ENCODE assay signal across 14 mouse cellular contexts in the genomic region with DNA sequence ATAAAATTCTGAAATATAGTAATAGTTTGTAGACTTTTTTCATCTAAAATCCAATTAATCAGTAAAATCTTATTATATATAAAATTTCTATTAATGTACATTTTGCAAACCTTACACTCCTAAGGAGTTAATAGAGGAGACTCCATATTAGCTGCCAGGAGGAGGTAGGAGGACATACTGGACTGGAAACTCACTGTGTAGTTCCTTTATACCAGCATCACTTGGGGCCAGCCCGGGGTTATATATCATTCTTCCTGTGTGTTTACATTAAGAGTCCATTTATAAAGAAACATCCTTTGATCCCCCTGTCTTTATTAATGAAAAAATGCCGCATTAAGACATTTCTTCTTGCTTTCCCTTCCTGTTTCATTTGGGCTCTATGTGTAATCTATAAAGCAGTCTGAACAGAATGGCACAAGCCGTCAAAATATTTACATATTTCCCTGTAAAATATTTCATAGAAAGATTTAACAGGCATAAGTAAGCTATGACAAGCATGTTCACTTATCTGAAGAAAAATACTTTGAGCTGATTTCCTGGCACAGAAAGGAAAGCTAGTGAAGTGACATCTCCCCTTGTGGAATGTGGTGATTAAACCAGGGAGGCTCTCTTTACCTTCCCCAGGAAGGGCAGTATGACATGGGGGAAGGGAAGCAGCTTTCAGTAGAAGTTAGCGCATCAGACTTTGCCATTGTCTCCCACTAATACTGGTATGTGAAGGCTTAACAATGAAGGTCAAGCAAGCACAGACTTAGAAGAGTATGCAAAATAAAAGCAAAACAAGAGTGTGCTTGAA.
DNase-seq lines count a peak whose midpoint lies in the region; ATAC-seq and TF ChIP-seq lines count a peak whose summit lies in the region.
"Had no signal": no experiment of that assay in that cellular context is flagged by ENCODE, and none has a peak within 500 bp of the region (broad histone marks: within the 10 kb centered on the region; RNA-seq: fewer than 3 reads in every experiment).

No protein-coding gene starts in this region.

- no peaks in the 10 kb centered on the region for H3K27me3 ChIP-seq in heart, embryonic 11.5 days (ENCODE audit: control insufficient read depth, insufficient read depth, low read length)
- no peaks in the 10 kb centered on the region for H3K27me3 ChIP-seq in liver, postnatal 0 days (ENCODE audit: insufficient read depth, low read length)
- H3K27me3 ChIP-seq in liver, embryonic 12.5 days (replicated peaks) = no peaks in the 10 kb centered on the region
- no peaks in the 10 kb centered on the region for H3K27me3 ChIP-seq in embryonic facial prominence, embryonic 14.5 days (replicated peaks; ENCODE audit: control insufficient read depth, insufficient read depth, low read length)
- no peaks in the 10 kb centered on the region for H3K27me3 ChIP-seq in myocyte (ENCODE audit: control insufficient read depth, insufficient read depth, insufficient read length)
- H3K27me3 ChIP-seq in forebrain, embryonic 12.5 days = no peaks in the 10 kb centered on the region
- H3K27me3 ChIP-seq: hindbrain, embryonic 15.5 days; limb, embryonic 12.5 days; midbrain, embryonic 12.5 days had no signal

- no peak for TF ChIP-seq POLR2A in myocyte (IDR thresholded peaks at IDR 0.05; ENCODE audit: insufficient read length, low read depth)

- no peak for TF ChIP-seq CTCF in liver, postnatal 0 days (IDR thresholded peaks at IDR 0.05; ENCODE audit: low read depth)

- no peaks in the 10 kb centered on the region for H3K9me3 ChIP-seq in heart, embryonic 11.5 days (replicated peaks; ENCODE audit: control insufficient read depth, low read length)
- no peaks in the 10 kb centered on the region for H3K9me3 ChIP-seq in liver, postnatal 0 days (ENCODE audit: low read length)
- no peaks in the 10 kb centered on the region for H3K9me3 ChIP-seq in liver, embryonic 12.5 days (replicated peaks)
- no peaks in the 10 kb centered on the region for H3K9me3 ChIP-seq in embryonic facial prominence, embryonic 14.5 days (ENCODE audit: control insufficient read depth, low read length)
- no peaks in the 10 kb centered on the region for H3K9me3 ChIP-seq in forebrain, embryonic 12.5 days
- H3K9me3 ChIP-seq: hindbrain, embryonic 15.5 days; limb, embryonic 12.5 days; midbrain, embryonic 12.5 days had no signal

- no peak for DNase-seq in heart, adult 9 months (ENCODE audit: low spot score in 2 of 2)
- DNase-seq in liver, postnatal 0 days = no peak
- peak; percentile 64 for DNase-seq in embryonic facial prominence, embryonic 14.5 days (ENCODE audit: low spot score)
- no peak for DNase-seq in gastrocnemius, adult 8-10 months (ENCODE audit: low spot score in 2 of 2)
- DNase-seq: cerebellum, postnatal 14 days; gastrocnemius, adult 2 months; thymus, postnatal 25 days had no signal

- 43% methylated on average over 4 of the region's 4 CpGs for WGBS in heart, embryonic 11.5 days (ENCODE audit: insufficient replicate concordance)
- 63% methylated on average over 4 of the region's 4 CpGs for WGBS in liver, postnatal 0 days (ENCODE audit: insufficient replicate concordance)
- WGBS in liver, embryonic 12.5 days (ENCODE audit: insufficient replicate concordance) = 41% methylated on average over 4 of the region's 4 CpGs
- 63% methylated on average over 4 of the region's 4 CpGs for WGBS in embryonic facial prominence, embryonic 14.5 days
- WGBS in forebrain, embryonic 12.5 days = 79% methylated on average over 4 of the region's 4 CpGs

- H3K27ac ChIP-seq in heart, embryonic 11.5 days (ENCODE audit: low read depth, low read length) = no peak overlapping the region
- H3K27ac ChIP-seq in liver, postnatal 0 days (ENCODE audit: low read depth) = no peak overlapping the region
- no peak overlapping the region for H3K27ac ChIP-seq in liver, embryonic 12.5 days
- no peak overlapping the region for H3K27ac ChIP-seq in embryonic facial prominence, embryonic 14.5 days (replicated peaks; ENCODE audit: low read depth, low read length)
- no peak overlapping the region for H3K27ac ChIP-seq in forebrain, embryonic 12.5 days
- H3K27ac ChIP-seq: gastrocnemius, adult 2 months; hindbrain, embryonic 15.5 days; limb, embryonic 12.5 days; midbrain, embryonic 12.5 days had no signal

- H3K4me1 ChIP-seq in heart, embryonic 11.5 days (ENCODE audit: control insufficient read depth, insufficient read depth, low read length) = no peaks in the 10 kb centered on the region
- no peaks in the 10 kb centered on the region for H3K4me1 ChIP-seq in liver, postnatal 0 days (ENCODE audit: insufficient read depth)
- H3K4me1 ChIP-seq in liver, embryonic 12.5 days = no peaks in the 10 kb centered on the region
- H3K4me1 ChIP-seq in embryonic facial prominence, embryonic 14.5 days (ENCODE audit: control insufficient read depth, insufficient read depth, low read length) = no peaks in the 10 kb centered on the region
- no peaks in the 10 kb centered on the region for H3K4me1 ChIP-seq in forebrain, embryonic 12.5 days
- H3K4me1 ChIP-seq: hindbrain, embryonic 15.5 days; limb, embryonic 12.5 days; midbrain, embryonic 12.5 days had no signal

- H3ac ChIP-seq in myocyte (ENCODE audit: control insufficient read depth, insufficient read length) = no peak overlapping the region

- H3K4me2 ChIP-seq in heart, embryonic 11.5 days = no peak overlapping the region
- no peak overlapping the region for H3K4me2 ChIP-seq in liver, postnatal 0 days (ENCODE audit: low read depth, low read length)
- no peak overlapping the region for H3K4me2 ChIP-seq in liver, embryonic 12.5 days
- no peak overlapping the region for H3K4me2 ChIP-seq in embryonic facial prominence, embryonic 14.5 days (ENCODE audit: low read depth, low read length)
- peak overlapping the region; percentile 22 for H3K4me2 ChIP-seq in myocyte (ENCODE audit: low read depth)
- H3K4me2 ChIP-seq in forebrain, embryonic 12.5 days = no peak overlapping the region
- H3K4me2 ChIP-seq: hindbrain, embryonic 15.5 days; limb, embryonic 12.5 days; midbrain, embryonic 12.5 days had no signal

- H3K36me3 ChIP-seq in heart, embryonic 11.5 days (ENCODE audit: control insufficient read depth, insufficient read depth, low read length) = no peaks in the 10 kb centered on the region
- no peaks in the 10 kb centered on the region for H3K36me3 ChIP-seq in liver, postnatal 0 days (replicated peaks; ENCODE audit: insufficient read depth, low read length)
- no peaks in the 10 kb centered on the region for H3K36me3 ChIP-seq in liver, embryonic 12.5 days
- H3K36me3 ChIP-seq in embryonic facial prominence, embryonic 14.5 days (ENCODE audit: control insufficient read depth, insufficient read depth, low read length) = no peaks in the 10 kb centered on the region
- no peaks in the 10 kb centered on the region for H3K36me3 ChIP-seq in myocyte (ENCODE audit: control insufficient read depth, insufficient read depth)
- H3K36me3 ChIP-seq in forebrain, embryonic 12.5 days (replicated peaks) = no peaks in the 10 kb centered on the region
- H3K36me3 ChIP-seq: hindbrain, embryonic 15.5 days; limb, embryonic 12.5 days; midbrain, embryonic 12.5 days had no signal

- no peak overlapping the region for H3K4me3 ChIP-seq in heart, embryonic 11.5 days (ENCODE audit: low read depth, low read length)
- H3K4me3 ChIP-seq in liver, postnatal 0 days (ENCODE audit: low read depth, low read length) = no peak overlapping the region
- no peak overlapping the region for H3K4me3 ChIP-seq in liver, embryonic 12.5 days
- no peak overlapping the region for H3K4me3 ChIP-seq in embryonic facial prominence, embryonic 14.5 days (ENCODE audit: low read depth, low read length)
- no peak overlapping the region for H3K4me3 ChIP-seq in myocyte
- no peak overlapping the region for H3K4me3 ChIP-seq in forebrain, embryonic 12.5 days (replicated peaks)
- H3K4me3 ChIP-seq: gastrocnemius, adult 2 months; hindbrain, embryonic 15.5 days; limb, embryonic 12.5 days; midbrain, embryonic 12.5 days had no signal

- no peak for TF ChIP-seq EP300 in liver, postnatal 0 days (IDR thresholded peaks at IDR 0.05; ENCODE audit: low read depth)

- H3K79me2 ChIP-seq in myocyte (ENCODE audit: control insufficient read depth, insufficient read depth) = no peaks in the 10 kb centered on the region

- peak; percentile 82 for ATAC-seq in heart, embryonic 11.5 days (replicated peaks; ENCODE audit: insufficient number of reproducible peaks, low FRiP score, low TSS enrichment)
- 0 out of 2 replicates have a peak, but pooled peaks have one; percentile 17 for ATAC-seq in liver, postnatal 0 days
- ATAC-seq in liver, embryonic 12.5 days = no peak
- peak; percentile 65 for ATAC-seq in embryonic facial prominence, embryonic 14.5 days (ENCODE audit: low read depth)
- no peak for ATAC-seq in forebrain, embryonic 12.5 days (ENCODE audit: low FRiP score)

- no peak overlapping the region for H3K9ac ChIP-seq in heart, embryonic 11.5 days (ENCODE audit: low read depth, low read length)
- H3K9ac ChIP-seq in liver, postnatal 0 days (replicated peaks) = no peak overlapping the region
- H3K9ac ChIP-seq in liver, embryonic 12.5 days = no peak overlapping the region
- H3K9ac ChIP-seq in embryonic facial prominence, embryonic 14.5 days (ENCODE audit: low read depth, low read length) = no peak overlapping the region
- no peak overlapping the region for H3K9ac ChIP-seq in forebrain, embryonic 12.5 days
- H3K9ac ChIP-seq: hindbrain, embryonic 15.5 days; limb, embryonic 12.5 days; midbrain, embryonic 12.5 days had no signal

TF ChIP-seq in myocyte, 11 proteins besides CTCF, POLR2A, EP300 and RAD21:
- no peak for TF ChIP-seq TCF3 (IDR thresholded peaks at IDR 0.05; ENCODE audit: insufficient read length, low read depth)
- no peak for TF ChIP-seq POLR2AphosphoS2 (IDR thresholded peaks at IDR 0.05; ENCODE audit: insufficient read length, low read depth)
- no peak for TF ChIP-seq MYOD1 (IDR thresholded peaks at IDR 0.05; ENCODE audit: control insufficient read depth in 1 of 3, insufficient read length in 2 of 3, low read depth in 2 of 3)
- TF ChIP-seq REST (IDR thresholded peaks at IDR 0.05; ENCODE audit: insufficient read depth, insufficient read length) = no peak

Comparison
In these comparisons a context has a peak if more than half of its experiments do, and no peak if none do; other contexts are left out.
1. ATAC-seq: peak in heart, embryonic 11.5 days (single experiment), liver, postnatal 0 days (single experiment) and embryonic facial prominence, embryonic 14.5 days (single experiment); none in liver, embryonic 12.5 days (single experiment) and forebrain, embryonic 12.5 days (single experiment).